ENCODE assay signal across 25 mouse cellular contexts in genomic region chr14:75154481-75154880, GRCm38 (mm10). TPM values are rescaled to one million over a fixed set of nuclear protein-coding genes. Genes with fewer than 3 reads are reported as not detected.
"Had no signal": no experiment of that assay in that cellular context is flagged by ENCODE, and none has a peak within 500 bp of the region (broad histone marks: within the 10 kb centered on the region; RNA-seq: fewer than 3 reads in every experiment).

No protein-coding gene starts in this region.

- ATAC-seq: hindbrain, postnatal 0 days; inflammation-experienced regulatory T-cells, adult 6 months; midbrain, embryonic 15.5 days had no signal

- DNase-seq: kidney, adult 18-20 months; kidney, adult 9 months; kidney, postnatal 14 days; kidney, postnatal 4 days; layer of hippocampus, adult 9-11 months; lung, adult 2 months; lung, postnatal 36 days; thymus, postnatal 36 days had no signal

- H3K4me3 ChIP-seq: layer of hippocampus, adult 2 months; limb, embryonic 10.5 days; limb, embryonic 13.5 days; liver, embryonic 15.5 days; midbrain, embryonic 15.5 days; neural tube, embryonic 12.5 days; neural tube, embryonic 15.5 days had no signal

- H3K4me1 ChIP-seq: limb, embryonic 10.5 days; limb, embryonic 13.5 days; liver, embryonic 15.5 days; midbrain, embryonic 15.5 days; neural tube, embryonic 12.5 days; neural tube, embryonic 15.5 days had no signal

- H3K27me3 ChIP-seq: limb, embryonic 13.5 days; midbrain, embryonic 15.5 days; neural tube, embryonic 12.5 days; neural tube, embryonic 15.5 days had no signal

- H3K36me3 ChIP-seq: limb, embryonic 10.5 days; limb, embryonic 13.5 days; liver, embryonic 15.5 days; midbrain, embryonic 15.5 days; neural tube, embryonic 12.5 days; neural tube, embryonic 15.5 days had no signal

- H3K27ac ChIP-seq: hindbrain, postnatal 0 days; layer of hippocampus, adult 2 months; limb, embryonic 10.5 days; limb, embryonic 13.5 days; liver, embryonic 15.5 days; midbrain, embryonic 15.5 days; neural tube, embryonic 12.5 days; neural tube, embryonic 15.5 days had no signal

- H3K9me3 ChIP-seq: limb, embryonic 10.5 days; limb, embryonic 13.5 days; liver, embryonic 15.5 days; midbrain, embryonic 15.5 days; neural tube, embryonic 12.5 days; neural tube, embryonic 15.5 days had no signal

- H3K9ac ChIP-seq: limb, embryonic 13.5 days; liver, embryonic 15.5 days; midbrain, embryonic 15.5 days; neural tube, embryonic 12.5 days; neural tube, embryonic 15.5 days had no signal

- H3K4me2 ChIP-seq: limb, embryonic 13.5 days; liver, embryonic 11.5 days; liver, embryonic 15.5 days; midbrain, embryonic 11.5 days; midbrain, embryonic 15.5 days; neural tube, embryonic 12.5 days; neural tube, embryonic 15.5 days had no signal

RNA-seq across cellular contexts. Expression of gene Lrrc63, which starts 23.8 kb away (rescaled TPM):
- total RNA-seq: hindbrain, postnatal 0 days; layer of hippocampus, adult 2 months; layer of hippocampus, postnatal 25 days; left cerebral cortex, adult 18-20 months; left cerebral cortex, postnatal 25 days; megakaryocyte-erythroid progenitor cell, adult 5-6 weeks had no signal
- polyA plus RNA-seq: inflammation-experienced regulatory T-cells, adult 6 months; kidney, embryonic 16.5 days; limb, embryonic 13.5 days; liver, embryonic 11.5 days; liver, embryonic 15.5 days; neural tube, embryonic 15.5 days; small intestine, adult 2 months had no signal
